Mouse (Mus musculus) CD4-positive helper T cell, adult 2 months (primary cell): ENCODE results near the gene Olfr910.

ENCODE experiments used
- DNase-seq: peaks from one replicate; pipeline ENCODE4 v3.0.0-alpha.2; 2012; ENCODE audit warnings: low read depth, missing footprints, low spot score

Olfr910 gene

DNA sequence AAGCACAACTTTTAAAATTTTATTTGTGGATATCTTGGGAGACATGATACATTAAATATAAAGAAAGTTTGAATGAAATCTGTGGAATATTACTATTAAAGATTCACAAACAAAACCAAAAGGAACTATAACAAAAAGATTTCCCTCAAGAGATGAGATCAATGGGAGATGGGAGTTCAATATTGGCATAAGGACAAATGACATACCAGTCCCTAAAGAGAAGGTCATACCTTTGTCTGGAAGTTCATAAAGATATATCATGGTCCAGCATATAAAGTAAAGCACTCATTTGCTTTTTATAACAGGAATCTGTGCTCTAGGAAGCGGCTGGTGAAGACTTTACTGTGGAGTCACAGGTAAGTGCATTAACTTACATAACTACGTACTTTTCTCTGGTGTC is at the start of gene Olfr910:
Gene Olfr910, plus strand, starts transcription at position 301 of the 400 bp plus-strand sequence.
- DNase-seq = no peak

DNA sequence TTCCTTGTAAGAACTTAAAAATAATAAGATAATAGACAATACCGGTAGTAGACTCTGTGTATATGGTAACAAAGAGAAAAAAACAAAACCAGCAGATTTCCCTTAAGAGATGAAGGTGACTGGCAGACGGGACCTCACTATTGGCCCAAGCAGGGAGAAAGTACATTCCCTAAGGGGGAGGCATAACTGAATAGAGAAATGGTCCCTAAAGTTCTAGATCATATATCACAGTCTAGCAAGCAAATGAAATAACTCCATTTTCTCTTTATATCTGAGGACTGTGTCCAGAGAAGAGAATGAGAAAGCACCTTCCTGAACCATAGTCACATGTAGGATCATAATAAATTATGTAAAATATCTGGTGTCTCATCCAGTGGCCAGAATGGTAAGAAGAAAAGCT is 42.1 kb upstream of the Olfr910 start, which contains the start of gene Olfr907:
Gene Olfr907, plus strand, starts transcription at position 301 of the 400 bp plus-strand sequence.
- no peak for DNase-seq

DNA sequence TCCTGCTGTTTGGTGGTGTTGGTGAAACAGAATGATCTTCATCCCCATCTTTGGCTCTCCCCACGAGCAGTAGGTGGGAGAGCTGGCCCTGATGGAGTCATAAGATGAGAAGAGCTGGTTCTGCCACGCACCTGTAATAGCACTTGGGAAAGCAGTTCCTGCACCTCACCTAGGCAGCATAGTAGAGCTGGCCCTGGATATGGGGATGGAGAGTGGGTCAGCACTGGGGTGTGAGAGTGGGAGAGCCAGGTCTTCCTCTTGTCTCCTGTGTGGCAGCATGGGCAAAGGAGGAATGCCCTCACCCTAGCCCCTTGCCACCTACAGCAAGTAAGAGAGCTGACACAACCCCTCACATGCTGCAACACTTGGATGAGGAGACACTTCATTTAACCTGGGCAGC is 25.3 kb upstream of the Olfr910 start:
- DNase-seq = no peak

DNA sequence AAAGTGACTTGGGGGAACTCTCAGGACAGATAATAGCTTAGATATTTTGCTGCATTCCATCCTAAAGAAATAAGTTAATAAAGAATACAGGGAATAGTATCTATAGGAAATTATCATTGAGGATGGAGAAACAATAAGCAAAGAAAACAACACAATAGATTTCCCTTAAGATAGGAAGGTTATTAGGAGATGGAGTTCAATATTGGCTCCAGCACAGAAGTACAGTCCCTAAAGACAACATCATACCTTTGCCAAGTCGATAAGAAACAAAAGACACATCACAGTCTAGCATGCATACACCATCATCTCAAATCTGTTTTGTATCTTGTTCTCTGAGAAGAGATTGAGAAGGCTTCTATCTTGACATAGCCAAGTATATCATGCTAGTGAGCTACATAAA is 16.4 kb upstream of the Olfr910 start, which contains the start of gene Olfr911-ps1:
Gene Olfr911-ps1, plus strand, starts transcription at position 301 of the 400 bp plus-strand sequence.
- no peak for DNase-seq

DNA sequence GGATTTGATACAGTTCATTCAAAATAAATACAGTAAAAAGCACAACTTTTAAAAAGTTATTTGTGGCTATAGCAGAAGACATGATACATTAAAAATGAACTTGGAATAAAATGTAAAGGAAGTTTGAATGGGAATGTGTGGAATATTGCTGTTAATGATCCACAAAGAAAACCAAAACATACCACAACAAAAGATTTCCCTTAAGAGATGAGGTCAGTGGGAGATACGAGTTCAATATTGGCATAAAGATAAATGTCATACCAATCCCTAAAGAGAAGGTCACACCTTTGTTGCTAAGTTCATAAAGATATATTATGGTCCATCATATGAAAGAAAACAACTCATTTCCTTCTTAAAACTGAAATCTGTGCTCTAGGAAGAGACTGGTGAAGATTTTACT is 42.2 kb downstream of the Olfr910 start, which contains the start of gene Olfr912:
Gene Olfr912, plus strand, starts transcription at position 301 of the 400 bp plus-strand sequence.
- DNase-seq = no peak
